Mouse (Mus musculus) limb, embryonic 11.5 days (tissue): ENCODE measurements around the gene Acadm. TPM values are rescaled to one million over a fixed set of nuclear protein-coding genes. Genes with fewer than 3 reads are reported as not detected.

ENCODE experiments used
- ATAC-seq: fragments of 200-750 bp; cut with Nextera tagmentation; 2 replicates; pipeline ENCODE4 v1.8.0; 2017; ENCODE audit warnings: low read depth; ENCODE audit not compliant: insufficient number of reproducible peaks, low FRiP score, low TSS enrichment
- DNase-seq: peaks from one replicate; pipeline ENCODE4 v3.0.0-alpha.2; 2015; ENCODE audit warnings: low spot score
- H3K27ac ChIP-seq: fragments of 300-500 bp; sonication (generic); replicated peaks from 2 replicates; pipeline ENCODE4 v1.5.1; 2014; ENCODE audit warnings: low read depth, mild to moderate bottlenecking, low read length
- H3K27me3 ChIP-seq: fragments of 300-500 bp; sonication (generic); 2 replicates; pipeline ENCODE4 v1.6.1; 2014; ENCODE audit warnings: mild to moderate bottlenecking, low read length, mixed read lengths; ENCODE audit not compliant: control insufficient read depth, insufficient read depth
- H3K36me3 ChIP-seq: fragments of 300-500 bp; sonication (generic); 2 replicates; pipeline ENCODE4 v1.6.1; 2014; ENCODE audit warnings: mild to moderate bottlenecking, low read length, moderate library complexity, mixed read lengths; ENCODE audit not compliant: control insufficient read depth, insufficient read depth
- H3K4me1 ChIP-seq: fragments of 300-500 bp; sonication (generic); 2 replicates; pipeline ENCODE4 v1.6.1; 2014; ENCODE audit warnings: low read length, mixed read lengths; ENCODE audit not compliant: control insufficient read depth, insufficient read depth
- H3K4me2 ChIP-seq: fragments of 300-500 bp; sonication (generic); 2 replicates; pipeline ENCODE4 v1.6.1; 2014; ENCODE audit warnings: low read depth, mild to moderate bottlenecking, moderate library complexity; ENCODE audit not compliant: severe bottlenecking
- H3K4me3 ChIP-seq: fragments of 300-500 bp; sonication (generic); 2 replicates; pipeline ENCODE4 v1.5.1; 2014; ENCODE audit warnings: low read depth, low read length
- H3K9ac ChIP-seq: fragments of 300-500 bp; sonication (generic); 2 replicates; pipeline ENCODE4 v1.6.1; 2014; ENCODE audit warnings: mild to moderate bottlenecking, low read length
- H3K9me3 ChIP-seq: fragments of 300-500 bp; sonication (generic); 2 replicates; pipeline ENCODE4 v1.6.1; 2016; ENCODE audit warnings: low read length; ENCODE audit not compliant: control insufficient read depth
- WGBS: fragments of 180-500 bp; shearing (Covaris S2); extraction: QIAGEN DNeasy Blood & Tissue Kit; methylation state at CpG from one replicate; pipeline ENCODE4 v1.1.7; 2014; 5-methylcytosine and 5-hydroxymethylcytosine counted together
- polyA plus RNA-seq: library from polyadenylated mRNA; unstranded; fragments of >200 nt; fragmentation: Nextera tagmentation; extraction: Ambion mirVana; gene quantifications from 2 replicates; pipeline ENCODE4 v1.2.1, GENCODE M21; 2014

Gene Acadm
- polyA plus RNA-seq, 1 experiment from 2014 or later = 43.9 TPM

DNA sequence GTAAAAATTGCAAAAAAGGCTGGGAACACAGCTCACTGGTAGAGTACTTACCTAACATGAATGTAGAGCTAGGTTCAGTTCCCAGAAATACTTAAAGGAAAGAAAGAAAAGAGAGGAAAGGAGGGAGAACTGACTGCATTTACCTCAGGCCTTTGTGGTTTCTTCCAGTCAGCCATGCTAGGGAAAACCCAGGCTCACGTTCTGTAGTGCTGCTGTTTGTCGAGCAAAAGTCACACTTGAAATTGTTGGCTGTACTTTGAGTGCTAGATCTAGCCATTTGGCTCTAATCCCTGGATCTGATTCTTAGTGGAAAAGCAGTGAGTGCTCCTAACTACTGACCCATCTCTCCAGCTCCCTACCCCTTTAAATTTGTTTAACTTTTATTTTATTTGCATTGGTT is 3.7 kb upstream of the Acadm start:
- Histone ChIP-seq H3K27ac (no peak overlapping the region), H3K27me3 (no peaks in the 10 kb centered on the region), H3K4me2 (no peak overlapping the region), H3K9me3 (no peaks in the 10 kb centered on the region), H3K9ac (no peak overlapping the region), H3K36me3 (no peaks in the 10 kb centered on the region), H3K4me1 (peaks cover 2% of the 10 kb centered on the region; the same call in 1 of the 2 replicates), H3K4me3 (no peak overlapping the region)
- ATAC-seq = no peak
- 72% methylated on average over 2 of the region's 2 CpGs for WGBS
- no peak for DNase-seq

GRCm38 (mm10) chr3:153947271-153947670 is 2.8 kb upstream of the Acadm start:
- Histone ChIP-seq H3K9me3 (no peaks in the 10 kb centered on the region), H3K27ac (no peak overlapping the region), H3K9ac (no peak overlapping the region), H3K27me3 (no peaks in the 10 kb centered on the region), H3K4me1 (peaks cover 7% of the 10 kb centered on the region; the same call in 1 of the 2 replicates), H3K36me3 (no peaks in the 10 kb centered on the region), H3K4me3 (no peak overlapping the region), H3K4me2 (no peak overlapping the region)
- no peak for ATAC-seq
- DNase-seq = no peak
- WGBS = 77% methylated on average over 4 of the region's 4 CpGs

DNA sequence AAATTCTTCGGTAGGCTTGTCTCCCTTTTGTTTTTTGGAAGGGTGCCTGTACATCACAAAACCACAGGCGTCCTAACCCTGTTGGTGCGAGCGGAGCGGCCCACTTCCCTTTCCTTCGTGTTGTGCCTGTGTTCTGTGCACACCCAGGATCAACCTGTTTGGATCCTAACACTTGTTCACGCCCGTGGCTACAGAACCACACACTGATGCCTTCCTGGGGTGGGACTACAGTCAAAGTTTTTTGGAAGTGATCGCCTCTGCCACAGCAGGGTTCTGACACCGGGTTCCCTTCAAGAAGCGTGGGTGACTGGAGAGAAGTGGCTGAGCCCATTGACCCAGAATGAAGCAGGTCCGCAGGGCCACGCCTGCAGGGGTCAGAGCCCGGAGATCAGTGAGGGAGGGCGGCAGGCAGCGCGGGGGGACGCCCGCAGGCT is 514 bp downstream of the Acadm start:
- H3K9me3 ChIP-seq = no peaks in the 10 kb centered on the region
- H3K27me3 ChIP-seq = no peaks in the 10 kb centered on the region
- peak overlapping the region; percentile 50 for H3K4me2 ChIP-seq
- H3K27ac ChIP-seq = no peak overlapping the region; the same call in 1 of the 2 replicates
- under 1% methylated on average over 19 of the region's 19 CpGs for WGBS
- H3K4me1 ChIP-seq = peaks cover 7% of the 10 kb centered on the region; the same call in 1 of the 2 replicates
- H3K36me3 ChIP-seq = no peaks in the 10 kb centered on the region
- ATAC-seq (no peak; the same call in 1 of the 2 replicates), DNase-seq (no peak)
- H3K4me3 ChIP-seq = peak overlapping the region; percentile 74
- peak overlapping the region; percentile 73 for H3K9ac ChIP-seq

GRCm38 (mm10) chr3:153943003-153943640 is 1.3 kb downstream of the Acadm start:
- Histone ChIP-seq H3K9ac (no peak overlapping the region), H3K27me3 (no peaks in the 10 kb centered on the region), H3K9me3 (no peaks in the 10 kb centered on the region), H3K4me3 (peak overlapping the region; percentile 74), H3K36me3 (no peaks in the 10 kb centered on the region), H3K4me2 (peak overlapping the region; percentile 50), H3K27ac (no peak overlapping the region), H3K4me1 (peaks cover 7% of the 10 kb centered on the region; the same call in 1 of the 2 replicates)
- no peak for ATAC-seq
- no peak for DNase-seq
- WGBS = 45% methylated on average over 12 of the region's 12 CpGs

DNA sequence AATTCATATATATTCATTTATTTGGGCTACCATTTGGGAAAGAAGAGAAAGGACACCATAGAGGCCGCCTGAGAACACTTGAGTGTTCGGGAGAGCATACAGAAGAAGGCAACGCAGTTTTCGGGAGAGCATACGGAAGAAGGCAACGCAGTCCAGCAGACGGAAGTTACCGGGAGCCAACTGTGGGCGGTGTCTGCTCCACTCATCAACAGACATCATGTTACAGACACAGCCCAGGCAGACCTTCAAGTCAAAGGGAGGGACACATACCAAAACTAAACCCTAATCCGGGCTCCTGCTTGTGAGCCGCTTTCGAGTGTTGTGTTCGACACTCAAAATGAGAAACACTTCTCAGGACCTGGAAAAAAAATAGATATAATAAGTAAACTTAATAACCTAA is 2.8 kb downstream of the Acadm start:
- no peak for ATAC-seq
- Histone ChIP-seq H3K36me3 (no peaks in the 10 kb centered on the region), H3K4me2 (no peak overlapping the region), H3K9ac (no peak overlapping the region), H3K4me1 (peaks cover 7% of the 10 kb centered on the region; the same call in 1 of the 2 replicates), H3K4me3 (no peak overlapping the region), H3K27me3 (no peaks in the 10 kb centered on the region), H3K9me3 (no peaks in the 10 kb centered on the region), H3K27ac (no peak overlapping the region)
- 95% methylated on average over 13 of the region's 13 CpGs for WGBS
- DNase-seq = no peak

DNA sequence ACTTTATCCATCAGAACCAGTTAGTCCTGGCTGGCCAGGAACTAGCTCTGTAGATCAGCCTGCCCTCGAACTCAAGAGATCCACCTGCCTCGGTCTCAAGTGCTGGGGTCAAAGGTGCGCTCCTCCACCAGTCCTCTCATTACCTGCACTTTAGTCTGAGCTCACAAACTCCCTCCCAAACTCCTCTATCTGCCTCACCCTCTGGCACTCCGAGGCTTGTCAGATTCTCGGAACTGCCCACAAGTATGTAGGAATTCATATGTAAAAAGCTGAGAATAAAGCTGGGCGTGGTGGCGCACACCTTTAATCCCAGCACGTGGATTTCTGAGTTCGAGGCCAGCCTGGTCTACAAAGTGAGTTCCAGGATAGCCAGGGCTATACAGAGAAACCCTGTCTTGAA is 3.9 kb downstream of the Acadm start:
- no peak for DNase-seq
- H3K4me1 ChIP-seq = peaks cover 7% of the 10 kb centered on the region; the same call in 1 of the 2 replicates
- no peaks in the 10 kb centered on the region for H3K9me3 ChIP-seq
- no peak overlapping the region for H3K4me3 ChIP-seq
- H3K27ac ChIP-seq = no peak overlapping the region
- H3K9ac ChIP-seq = no peak overlapping the region
- no peaks in the 10 kb centered on the region for H3K36me3 ChIP-seq
- 92% methylated on average over 9 of the region's 9 CpGs for WGBS
- ATAC-seq = no peak
- H3K4me2 ChIP-seq = no peak overlapping the region
- no peaks in the 10 kb centered on the region for H3K27me3 ChIP-seq

DNA sequence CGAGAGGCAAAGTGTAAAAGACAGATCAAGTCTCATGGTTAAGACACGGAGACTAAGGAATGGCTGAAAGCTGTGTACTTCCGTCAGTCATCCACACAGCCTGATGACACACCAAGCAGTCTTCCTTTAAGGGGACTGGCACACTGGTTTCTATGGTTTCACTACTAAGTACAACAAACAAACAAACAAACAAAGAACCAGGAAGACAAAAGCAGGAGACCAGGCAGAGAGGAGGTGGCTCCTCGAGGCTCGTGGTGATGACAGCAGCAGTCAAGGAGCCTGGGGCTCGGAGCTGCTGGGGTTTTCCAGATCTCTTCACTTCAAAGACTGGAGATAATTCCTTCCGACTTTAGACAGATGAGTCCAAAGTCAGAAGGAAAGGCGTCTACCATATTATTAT is 4.4 kb downstream of the Acadm start:
- Histone ChIP-seq H3K4me2 (no peak overlapping the region), H3K4me3 (no peak overlapping the region), H3K36me3 (no peaks in the 10 kb centered on the region), H3K4me1 (peaks cover 7% of the 10 kb centered on the region; the same call in 1 of the 2 replicates), H3K9ac (no peak overlapping the region), H3K9me3 (no peaks in the 10 kb centered on the region), H3K27ac (no peak overlapping the region), H3K27me3 (no peaks in the 10 kb centered on the region)
- DNase-seq = no peak
- ATAC-seq = no peak
- 82% methylated on average over 8 of the region's 8 CpGs for WGBS

DNA sequence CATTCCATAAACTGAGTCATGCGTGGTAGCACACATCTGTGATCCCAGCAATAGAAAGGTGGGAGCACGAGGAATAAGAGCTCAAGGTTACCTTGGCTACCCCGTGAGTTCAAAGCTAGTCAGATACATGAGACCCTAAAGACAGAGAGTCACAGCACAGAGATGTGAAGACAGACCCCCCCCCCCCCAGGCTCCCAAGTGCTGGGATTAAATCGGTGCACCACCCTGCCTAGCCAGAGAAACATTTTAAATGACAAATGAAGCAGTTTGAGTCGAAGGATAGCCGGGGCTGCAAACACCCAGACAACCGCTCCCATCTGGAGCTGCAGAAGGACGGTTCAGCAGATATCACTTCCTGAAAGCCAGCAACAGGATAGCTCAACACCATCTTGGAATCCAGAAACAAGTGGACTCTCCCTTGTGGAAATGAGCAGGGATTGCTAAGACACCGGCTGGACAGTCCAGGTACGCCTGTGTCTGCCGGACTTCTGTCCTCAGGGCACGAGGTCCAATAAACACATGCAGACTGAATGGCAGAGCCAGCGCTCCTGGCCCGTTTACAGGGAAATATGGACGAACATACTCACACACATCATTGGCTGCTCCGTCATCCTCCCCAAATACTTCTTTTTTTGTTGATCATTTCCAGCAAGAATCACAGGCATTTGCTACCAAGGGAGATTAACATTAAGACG is 7.2 kb downstream of the Acadm start:
- no peaks in the 10 kb centered on the region for H3K4me1 ChIP-seq
- no peak for ATAC-seq
- no peak for DNase-seq
- no peak overlapping the region for H3K9ac ChIP-seq
- WGBS = 91% methylated on average over 17 of the region's 17 CpGs
- H3K9me3 ChIP-seq = no peaks in the 10 kb centered on the region
- H3K27ac ChIP-seq = no peak overlapping the region
- no peaks in the 10 kb centered on the region for H3K27me3 ChIP-seq
- H3K36me3 ChIP-seq = peaks cover 7% of the 10 kb centered on the region; the same call in 1 of the 2 replicates
- H3K4me2 ChIP-seq = no peak overlapping the region
- H3K4me3 ChIP-seq = no peak overlapping the region
